Mouse (Mus musculus) left cerebral cortex, postnatal 14 days (tissue): ENCODE results near the gene Sorbs2. TPM values are rescaled to one million over a fixed set of nuclear protein-coding genes. Genes with fewer than 3 reads are reported as not detected.

Experiments used
- DNase-seq, 2 experiments: peaks; one replicate each; pipeline ENCODE4 v3.0.0; 2021 to 2022; ENCODE audit warnings: low spot score in 2 of 2, mixed read lengths in 1 of 2
- intact Hi-C: fragments of 180-260 bp; cut with DNase I; formaldehyde crosslinking; loops from one replicate; pipeline ENCODE4 v1.15.1; 2025
- total RNA-seq, 2 experiments: library from RNA; stranded (reverse); gene quantifications; 2 replicates each; pipeline ENCODE4 v1.2.3; 2021

Sorbs2 gene
- total RNA-seq, 2 experiments from 2014 or later = 258 to 338 TPM

DNA sequence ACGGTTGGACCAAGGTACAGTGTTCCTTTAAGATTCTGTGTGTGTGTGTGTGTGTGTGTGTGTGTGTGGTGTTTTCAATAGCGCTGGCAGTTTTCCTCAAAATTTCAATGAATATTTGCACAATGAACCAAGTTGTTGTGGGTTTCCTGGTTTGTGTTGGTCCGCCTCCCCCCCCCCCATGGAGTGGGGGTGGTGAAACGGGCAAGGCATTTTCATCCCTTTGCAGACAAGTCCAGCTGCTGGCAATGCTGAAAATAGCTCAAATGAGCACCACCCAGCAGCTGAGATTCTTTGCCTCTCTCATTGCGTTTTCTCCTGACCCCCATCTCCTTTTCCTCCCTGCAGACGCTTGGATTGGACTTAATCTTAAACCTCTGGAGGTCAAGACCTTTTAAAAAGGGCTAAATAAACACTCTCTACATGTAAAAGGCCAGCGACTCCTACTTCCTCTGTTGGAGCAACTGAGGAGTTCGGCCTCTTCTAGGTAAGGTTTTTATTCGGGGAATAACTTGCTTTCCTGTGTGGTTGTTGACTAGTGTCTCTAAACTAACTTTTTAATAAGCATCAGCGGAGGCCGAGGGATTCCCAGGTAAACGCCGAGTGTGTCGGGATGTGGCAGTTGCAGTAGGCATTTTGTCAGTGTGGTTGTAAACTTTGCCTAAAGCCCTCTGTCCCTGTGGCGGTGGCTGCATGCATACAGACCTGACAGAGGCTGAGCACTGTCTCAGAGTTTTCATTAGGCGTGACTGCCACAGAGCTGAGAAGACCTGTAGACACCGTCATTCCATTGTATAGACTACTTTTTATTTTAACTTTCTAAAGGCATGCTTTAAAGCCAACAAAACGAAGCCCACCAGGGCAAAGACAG, 151.1 kb downstream of the Sorbs2 start:
- intact Hi-C loops = no loop called here
- DNase-seq = peak in 1 of 2 experiments; percentile 22

DNA sequence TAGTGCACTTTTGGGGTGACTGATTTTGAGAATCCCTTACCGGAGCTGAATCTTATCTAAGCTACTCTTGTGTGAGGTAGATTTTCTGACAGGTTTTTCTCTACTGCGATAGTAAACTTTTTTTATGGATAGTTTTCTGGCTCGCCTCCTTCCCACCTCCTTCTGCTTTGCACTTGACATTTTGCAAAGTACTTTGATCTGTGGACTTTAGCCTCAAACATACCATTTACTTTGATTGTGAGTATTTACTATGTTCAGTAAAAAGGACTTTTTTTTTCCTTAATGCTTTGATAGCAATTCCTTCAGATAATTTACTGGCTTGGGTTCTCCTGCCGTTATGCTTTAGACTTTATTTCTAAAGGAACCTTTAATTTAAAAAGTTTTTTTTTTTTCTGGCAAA, 151.9 kb downstream of the Sorbs2 start:
- intact Hi-C loops = no loop called here
- DNase-seq = no peak

DNA sequence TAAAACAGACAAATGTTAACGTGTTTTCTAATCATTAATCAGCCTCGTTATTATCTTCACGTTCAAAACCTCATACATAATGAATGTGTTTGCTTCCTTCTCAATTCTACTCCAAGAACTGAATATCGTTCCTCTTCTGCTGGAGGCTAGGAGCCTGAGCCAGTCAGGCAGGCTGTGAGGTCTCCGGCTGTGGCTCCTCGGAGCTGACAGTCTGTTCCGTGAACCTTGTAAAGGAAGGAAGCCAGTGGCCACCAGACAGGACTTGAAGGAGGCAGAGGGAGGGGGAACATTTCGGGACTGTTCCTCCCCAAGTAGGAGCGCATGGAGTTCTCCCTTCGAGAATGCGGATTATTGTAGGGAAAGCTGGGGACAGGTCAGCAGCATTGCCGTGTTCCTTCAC, 153.0 kb downstream of the Sorbs2 start:
- intact Hi-C loops = no loop called here
- DNase-seq = no peak

DNA sequence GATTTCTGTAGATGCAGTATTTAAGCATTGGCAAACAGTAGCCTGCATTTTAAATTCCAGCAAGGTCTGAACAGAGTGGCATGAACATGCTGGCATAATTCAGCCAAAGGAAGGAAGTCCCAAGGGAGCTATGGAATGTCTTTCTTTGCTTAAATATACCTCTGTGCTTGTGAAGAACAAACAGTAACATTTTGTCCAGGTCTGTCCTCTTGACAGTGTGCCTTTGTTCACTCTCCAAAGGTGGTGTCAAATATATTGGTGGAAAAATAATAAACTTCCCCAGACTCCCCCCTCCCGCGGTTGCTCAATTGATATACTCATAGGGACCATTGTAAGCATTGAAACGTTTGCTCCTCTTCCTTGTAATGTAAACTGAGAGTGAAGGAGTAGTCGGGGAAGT, 154.0 kb downstream of the Sorbs2 start:
- no peak for DNase-seq
- intact Hi-C loops = no loop called here

GRCm38 (mm10) chr8:45666221-45666620, 158.6 kb downstream of the Sorbs2 start:
- intact Hi-C loops = no loop called here
- DNase-seq = no peak

GRCm38 (mm10) chr8:45673149-45673548, 165.6 kb downstream of the Sorbs2 start:
- intact Hi-C loops = no loop called here
- peak in 1 of 2 experiments; percentile 35 for DNase-seq

DNA sequence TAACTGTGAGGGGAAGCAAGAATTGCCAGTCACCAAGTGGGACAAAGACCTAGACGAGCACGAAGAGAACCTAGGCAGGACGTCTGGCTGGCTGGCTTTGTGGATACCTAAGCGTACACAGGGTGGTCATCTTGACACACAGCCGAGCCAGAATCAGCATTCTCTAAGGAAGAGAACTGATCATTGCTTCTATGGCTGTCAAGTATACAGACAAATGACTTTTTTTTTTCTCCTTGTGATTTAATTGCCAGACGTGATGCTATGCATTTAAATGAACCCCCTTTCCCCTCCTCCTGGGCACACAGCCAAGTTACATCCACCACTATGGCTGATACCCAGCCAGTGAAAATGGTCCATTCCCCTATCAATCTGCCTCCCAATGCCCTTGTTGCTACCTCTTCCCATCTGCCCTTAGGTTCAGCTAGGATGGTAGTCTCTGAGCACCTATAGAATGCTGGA, 168.3 kb downstream of the Sorbs2 start:
- intact Hi-C loops = no loop called here
- no peak for DNase-seq

- no peak for DNase-seq
- intact Hi-C loops = no loop called here
Measured at GRCm38 (mm10) chr8:45677114-45677853, 169.7 kb downstream of the Sorbs2 start.

DNA sequence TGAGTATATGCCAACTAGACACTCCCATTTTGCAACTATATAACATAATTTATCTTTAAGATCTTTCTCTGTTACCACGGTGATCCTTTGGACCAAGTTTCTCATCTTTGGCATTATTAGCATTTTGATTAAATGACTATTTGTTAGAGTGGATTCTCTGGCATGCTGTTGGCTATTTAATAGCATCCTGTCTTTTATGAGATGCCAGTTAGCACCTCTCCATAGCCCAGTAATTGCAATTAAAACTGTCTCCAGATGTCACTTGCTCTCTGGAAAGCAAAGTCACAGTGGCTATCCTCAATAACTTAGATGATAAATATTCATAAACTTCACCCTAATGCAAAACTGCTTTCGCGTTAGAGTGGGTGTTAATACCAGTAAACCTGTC, 170.3 kb downstream of the Sorbs2 start:
- no peak for DNase-seq
- intact Hi-C loops = no loop called here

- intact Hi-C loops = no loop called here
- DNase-seq = no peak
Measured at GRCm38 (mm10) chr8:45681171-45681570, 173.6 kb downstream of the Sorbs2 start.

DNA sequence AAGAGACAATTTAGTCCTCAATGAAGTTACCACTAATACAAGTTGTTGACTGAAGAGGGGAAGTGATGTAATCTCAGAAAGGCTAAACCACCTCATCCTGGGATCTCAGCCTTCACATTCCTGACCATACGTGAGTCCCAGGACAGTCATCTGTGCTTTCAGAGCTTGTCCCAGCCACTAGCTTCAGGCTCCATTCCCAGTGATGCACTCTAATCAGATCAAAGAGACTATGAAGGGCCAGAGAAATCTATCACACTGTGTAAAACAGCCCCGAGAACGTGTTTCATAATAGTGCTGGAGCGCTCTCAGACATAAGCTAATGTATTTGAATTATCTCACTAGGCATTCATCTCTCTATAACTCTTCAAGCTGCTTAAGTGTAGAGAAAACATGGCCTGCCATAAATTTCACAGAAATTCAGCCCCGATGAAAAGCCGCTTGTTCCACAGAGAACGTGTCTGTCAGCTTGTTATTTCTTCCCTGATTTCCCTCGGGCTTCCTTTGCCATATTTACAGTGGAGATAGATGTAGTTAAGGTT, 175.3 kb downstream of the Sorbs2 start:
- DNase-seq = no peak
- intact Hi-C loops = no loop called here

- intact Hi-C loops = no loop called here
Measured at GRCm38 (mm10) chr8:45687942-45688695, 180.5 kb downstream of the Sorbs2 start.

GRCm38 (mm10) chr8:45689611-45690207, 182.1 kb downstream of the Sorbs2 start:
- intact Hi-C loops = no loop called here
- no peak for DNase-seq

More at GRCm38 (mm10) chr8:45687942-45688695, 180.5 kb downstream of the Sorbs2 start:
- no peak for DNase-seq

- intact Hi-C loops = no loop called here
- DNase-seq = peak in 1 of 2 experiments; percentile 34
Measured at GRCm38 (mm10) chr8:45700100-45700499, 192.5 kb downstream of the Sorbs2 start.

DNA sequence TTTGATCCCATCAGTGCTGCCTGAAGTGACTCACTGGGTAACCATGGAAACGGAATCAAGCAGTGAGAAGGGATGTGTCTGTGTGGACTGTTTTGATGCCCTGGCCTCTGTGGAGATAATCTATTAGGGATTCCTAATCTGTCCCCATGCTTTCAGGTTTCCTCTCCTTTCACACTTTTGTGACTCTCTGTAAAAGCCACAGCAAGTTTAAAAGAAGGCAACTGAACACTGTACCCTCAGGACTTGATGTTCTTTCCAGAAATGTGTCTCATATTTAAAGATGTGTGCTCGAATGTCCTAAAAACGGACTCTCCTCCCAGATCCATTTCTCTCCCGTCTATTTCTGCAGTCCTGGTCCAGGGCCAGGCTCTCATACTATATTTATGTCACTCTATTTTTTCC, 196.1 kb downstream of the Sorbs2 start:
- peak; percentile 52 to 55 for DNase-seq
- intact Hi-C loops = no loop called here

- intact Hi-C loops = no loop called here
- no peak for DNase-seq
Measured at GRCm38 (mm10) chr8:45709098-45709497, 201.5 kb downstream of the Sorbs2 start.

GRCm38 (mm10) chr8:45709734-45710133, 202.1 kb downstream of the Sorbs2 start:
- intact Hi-C loops = no loop called here
- no peak for DNase-seq

DNA sequence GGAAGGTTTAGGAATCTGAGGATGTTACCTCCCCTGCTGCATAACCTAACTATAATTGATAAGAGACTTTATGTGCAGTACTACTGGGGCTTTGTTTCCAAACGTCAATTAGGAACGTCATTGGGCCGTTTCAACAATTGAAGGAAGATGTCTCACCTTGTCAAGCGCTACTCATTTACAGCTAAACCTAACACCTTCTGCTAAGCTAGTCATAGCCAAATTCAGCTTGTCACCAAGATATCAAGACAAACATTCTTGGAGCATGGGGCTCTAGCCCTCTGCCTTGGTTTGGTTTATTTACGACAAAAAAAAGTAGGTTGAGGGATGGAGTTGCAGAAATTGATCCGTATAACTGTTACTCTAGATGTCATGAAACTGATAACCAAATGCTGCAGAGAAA, 205.0 kb downstream of the Sorbs2 start:
- no peak for DNase-seq
- intact Hi-C loops = no loop called here

DNA sequence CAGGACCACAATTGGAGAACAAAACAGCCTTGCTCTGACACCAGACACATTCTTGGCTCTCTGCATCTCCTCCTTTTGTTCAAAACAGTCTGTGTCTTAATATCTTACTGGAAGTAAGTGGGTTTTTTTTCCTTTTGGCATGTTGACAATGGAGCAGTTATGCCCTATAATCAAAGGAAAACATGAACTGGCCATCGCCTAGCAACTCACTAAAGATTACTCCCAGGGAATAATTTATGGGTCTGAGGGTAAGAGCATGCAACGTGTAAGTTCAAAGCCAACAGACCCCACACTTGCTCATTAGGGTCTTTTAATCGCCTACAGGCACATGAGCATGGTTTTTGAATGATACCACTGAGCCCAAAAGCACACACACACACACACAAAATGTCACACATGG, 207.2 kb downstream of the Sorbs2 start:
- DNase-seq = no peak
- intact Hi-C loops = no loop called here
